Mouse (Mus musculus) induced T-regulatory cell, adult 2 months (primary cell): ENCODE measurements around the gene Gps2.

ENCODE experiments used
- DNase-seq: peaks from one replicate; pipeline ENCODE4 v3.0.0-alpha.2; 2012; ENCODE audit warnings: low read depth

Gene Gps2

GRCm38 (mm10) chr11:69913554-69914371 lies at the start of gene Gps2:
Gene Gps2, plus strand, starts transcription at chr11:69913888.
- DNase-seq, result peak; percentile 97

GRCm38 (mm10) chr11:69864138-69864860 lies 49.4 kb upstream of the Gps2 start:
- DNase-seq, result no peak

- no peak for DNase-seq
Observed at GRCm38 (mm10) chr11:69865561-69865960, 48.1 kb upstream of the Gps2 start.

- no peak for DNase-seq
Observed at GRCm38 (mm10) chr11:69867335-69867734, 46.4 kb upstream of the Gps2 start.

- no peak for DNase-seq
Observed at GRCm38 (mm10) chr11:69870289-69871069, 43.2 kb upstream of the Gps2 start.

DNA sequence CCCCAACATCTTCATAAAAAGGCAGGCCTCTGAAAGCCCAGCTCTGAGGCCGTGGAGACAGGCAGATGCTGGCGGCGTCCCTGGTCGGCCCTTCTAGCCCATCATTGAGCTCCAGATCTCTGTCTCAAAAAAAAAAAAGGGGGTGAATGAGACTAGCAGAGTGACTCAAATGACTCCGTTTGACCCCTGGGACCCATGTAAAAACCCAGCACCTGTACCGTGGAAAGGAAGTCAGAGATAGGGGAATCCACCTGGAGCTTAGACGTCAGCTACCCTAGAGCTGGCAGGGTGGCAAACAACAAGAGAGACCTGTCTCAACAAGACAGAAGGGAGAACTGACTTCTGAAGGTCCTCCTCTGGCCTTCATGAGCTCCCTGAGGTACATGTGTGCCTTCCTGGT lies 41.9 kb upstream of the Gps2 start:
- no peak for DNase-seq

DNA sequence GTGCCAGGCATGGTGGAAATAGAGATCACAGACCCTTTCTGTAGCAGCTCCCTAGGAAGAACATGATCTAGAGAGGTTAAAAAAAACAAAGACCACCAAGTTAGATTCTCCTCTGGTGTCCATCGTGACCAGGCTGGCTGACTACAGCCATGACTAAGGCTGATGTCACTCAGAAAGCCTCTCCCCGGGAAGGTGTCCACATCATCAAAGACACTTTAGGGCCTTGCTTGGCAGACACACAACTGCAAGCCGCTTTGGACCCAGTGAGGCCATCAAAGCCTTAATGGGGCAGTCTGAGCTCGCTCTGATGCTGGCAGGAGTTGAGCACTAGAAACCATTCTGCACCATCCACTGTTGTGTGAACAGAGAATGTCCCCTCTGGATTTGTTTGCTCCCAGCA lies 41.2 kb upstream of the Gps2 start:
- DNase-seq, result no peak

DNA sequence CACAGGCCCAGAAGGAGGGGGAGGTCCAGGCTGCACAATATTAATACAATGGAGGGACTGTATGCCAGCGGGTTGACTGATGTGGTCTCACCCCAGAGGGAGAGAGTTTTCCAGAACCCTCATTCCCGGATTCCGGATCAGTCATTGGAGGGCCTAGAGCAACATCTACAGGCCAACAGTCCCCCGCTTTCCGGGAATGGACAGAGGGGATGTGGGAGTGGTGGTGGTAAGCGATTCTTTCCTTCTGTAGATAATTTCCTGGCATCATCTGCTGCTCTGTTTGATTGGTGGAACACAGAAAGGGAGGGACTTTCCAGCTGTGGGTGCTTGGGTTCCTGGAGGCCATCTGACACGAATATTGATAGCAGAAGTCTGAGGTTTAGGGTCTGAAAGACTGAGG lies 37.5 kb upstream of the Gps2 start:
- DNase-seq, result peak; percentile 73

DNA sequence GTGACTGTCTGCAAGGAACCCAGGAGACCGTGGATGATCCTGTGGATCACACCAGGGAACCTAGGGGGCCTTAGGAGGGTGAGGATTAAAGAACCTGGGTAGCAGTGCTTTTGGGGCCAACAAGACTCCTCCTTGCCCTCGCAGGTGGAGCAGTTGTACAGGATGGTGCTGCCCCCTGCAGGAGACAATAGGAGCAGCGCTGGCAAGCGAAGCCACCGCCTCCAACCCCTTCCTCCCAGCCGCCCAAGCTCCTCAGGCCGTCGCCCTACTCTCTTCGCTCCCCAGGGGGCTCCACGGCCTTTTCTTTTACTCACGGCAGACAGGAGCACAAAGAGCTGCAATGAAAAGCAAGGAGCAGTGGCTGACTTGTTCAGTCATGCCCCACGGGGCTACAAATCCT lies 36.8 kb upstream of the Gps2 start:
- DNase-seq, result peak; percentile 94

- no peak for DNase-seq
Observed at GRCm38 (mm10) chr11:69877878-69878277, 35.8 kb upstream of the Gps2 start, which contains the start of gene Tmem95. Gene Tmem95, minus strand, starts transcription at chr11:69878018.

DNA sequence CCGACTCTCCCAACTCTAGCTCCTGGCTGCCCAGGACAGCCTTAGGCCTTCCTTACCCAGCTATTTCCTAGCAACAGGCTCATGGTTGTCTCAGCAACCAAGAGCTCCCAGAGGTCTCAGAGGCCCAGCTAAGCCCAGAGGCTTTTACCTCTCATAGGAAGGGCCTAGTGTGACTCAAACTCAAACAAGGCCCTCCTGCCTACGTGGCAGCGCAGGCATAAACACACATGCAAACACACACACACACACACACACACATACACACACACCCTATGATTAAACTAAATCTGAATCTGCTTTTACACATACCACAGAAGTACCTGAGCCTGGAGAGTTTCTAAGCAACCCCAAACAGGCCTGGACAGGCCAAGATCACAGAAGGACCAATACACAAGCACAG lies 35.3 kb upstream of the Gps2 start:
- DNase-seq, result no peak

DNA sequence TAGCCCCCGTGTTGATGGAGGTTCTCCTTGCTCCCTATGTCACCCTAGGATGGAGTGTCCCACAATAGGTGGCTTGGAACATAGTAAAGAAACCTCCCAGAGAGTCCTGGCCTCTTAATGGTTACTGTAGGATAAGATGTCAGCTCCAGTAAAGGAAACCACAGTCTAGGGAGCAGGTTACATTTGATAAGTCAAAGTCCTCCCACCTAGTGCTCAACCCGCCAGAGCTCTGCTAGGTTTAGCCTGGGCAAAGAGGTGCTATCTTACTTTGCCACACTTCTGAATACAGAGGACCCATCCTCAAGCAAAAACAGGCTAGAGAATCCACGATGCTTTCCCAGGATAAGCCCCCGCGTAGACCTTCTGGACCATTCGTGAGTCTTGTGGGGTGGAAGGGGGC lies 34.7 kb upstream of the Gps2 start:
- no peak for DNase-seq

DNA sequence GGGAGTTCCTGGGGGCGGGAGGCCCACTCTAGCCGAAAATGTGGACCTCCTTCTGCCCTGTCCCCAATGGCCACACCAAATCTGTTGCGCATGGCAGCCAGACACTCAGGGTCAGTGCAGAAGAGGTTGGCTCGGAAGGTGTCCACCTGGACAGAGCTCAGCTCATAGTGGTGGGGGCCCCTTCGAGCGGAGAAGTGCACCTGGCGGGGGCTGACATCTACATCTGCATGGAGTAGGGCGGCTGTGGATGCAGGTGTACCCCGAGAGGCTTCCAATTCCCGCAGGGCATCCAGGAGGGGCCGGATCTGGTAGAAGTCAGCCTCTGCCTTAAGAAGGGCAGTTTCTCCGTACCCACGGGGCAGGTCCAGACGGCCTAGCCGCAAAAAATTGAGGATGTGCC lies 34.0 kb upstream of the Gps2 start:
- no peak for DNase-seq

- peak; percentile 88 for DNase-seq
Observed at GRCm38 (mm10) chr11:69880506-69880852, 33.2 kb upstream of the Gps2 start.

DNA sequence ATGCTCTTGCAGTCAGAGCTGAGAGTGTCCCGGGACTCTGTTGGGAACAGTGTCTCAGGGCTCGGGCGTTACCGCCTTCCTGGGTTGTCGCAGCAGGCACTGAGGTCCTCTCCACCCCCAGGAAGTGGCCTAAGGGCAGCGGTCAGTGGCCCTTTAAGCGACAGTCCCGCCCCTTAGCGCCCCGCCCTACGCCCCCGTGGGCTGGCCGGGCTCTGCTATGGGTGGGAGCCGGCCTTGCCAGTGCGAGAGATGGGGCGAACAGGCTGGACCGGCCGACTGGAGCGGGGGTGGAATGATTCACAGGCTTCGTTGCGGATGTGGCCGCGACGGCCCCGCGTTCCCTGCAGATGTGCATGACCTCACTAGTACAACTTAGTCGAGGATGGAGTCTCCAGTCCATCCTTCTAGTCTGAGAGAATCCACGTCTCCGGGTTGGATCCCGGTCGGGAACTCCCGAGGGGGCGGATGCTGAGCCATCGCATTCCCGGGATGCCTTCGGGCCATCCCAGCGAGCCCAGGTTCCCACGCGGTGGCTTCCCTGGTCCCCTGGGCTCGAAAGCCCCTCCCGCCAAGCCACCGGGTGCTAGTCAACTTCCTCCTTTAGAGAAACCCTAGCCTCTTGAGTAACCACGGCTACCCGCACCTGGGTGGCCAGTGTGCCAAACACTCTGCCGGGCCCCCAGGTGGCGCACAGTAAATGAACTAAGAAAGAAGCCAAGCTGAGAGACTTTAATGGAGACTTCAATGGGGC lies 32.7 kb upstream of the Gps2 start, which contains the start of gene Kctd11:
TSS of gene Kctd11 (minus strand) at position 554 of the 751 bp plus-strand sequence.
- peak; percentile 82 for DNase-seq

DNA sequence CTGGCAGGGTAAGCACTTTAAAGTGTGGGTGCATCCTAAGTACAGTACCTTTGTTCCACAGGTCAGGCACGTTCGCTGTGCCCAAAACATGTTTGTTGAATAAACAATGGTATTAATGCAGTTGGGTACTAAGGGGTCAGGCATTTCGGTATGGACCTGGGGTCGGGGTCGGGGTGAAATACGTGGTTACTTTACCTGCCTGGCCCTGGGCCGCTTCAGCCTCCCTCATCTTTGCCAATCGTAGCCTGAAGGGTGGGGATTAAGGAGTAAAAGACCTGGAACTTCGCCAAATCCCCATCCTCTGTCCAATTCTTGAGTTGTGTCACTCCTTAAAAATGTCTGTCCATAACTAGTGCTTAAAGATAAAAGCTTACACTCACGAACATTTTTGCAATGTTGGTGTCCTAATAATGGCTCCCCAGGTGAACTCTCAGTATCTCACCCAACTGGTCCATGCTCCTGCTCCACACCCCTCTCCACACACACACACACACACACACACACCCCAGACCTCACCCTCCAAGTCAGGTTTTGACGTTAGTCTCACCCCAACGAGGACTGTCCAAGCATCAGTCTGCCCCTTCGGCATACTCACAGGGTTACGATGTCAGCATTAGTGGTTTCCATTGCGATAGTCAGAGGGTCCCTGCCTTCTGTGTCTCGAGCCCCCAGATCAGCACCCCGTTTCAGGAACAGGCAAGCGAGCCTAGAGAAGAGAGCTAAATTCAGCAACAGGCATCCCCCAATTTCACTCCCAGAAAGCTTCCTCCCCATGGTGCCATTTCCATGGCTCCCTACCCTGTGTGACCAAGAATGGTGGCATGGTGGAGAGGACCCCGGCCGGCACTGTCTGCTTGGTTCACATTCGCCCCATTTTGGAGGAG lies 31.7 kb upstream of the Gps2 start:
- peak; percentile 22 for DNase-seq

GRCm38 (mm10) chr11:69883066-69883465 lies 30.6 kb upstream of the Gps2 start:
- peak; percentile 81 for DNase-seq

DNA sequence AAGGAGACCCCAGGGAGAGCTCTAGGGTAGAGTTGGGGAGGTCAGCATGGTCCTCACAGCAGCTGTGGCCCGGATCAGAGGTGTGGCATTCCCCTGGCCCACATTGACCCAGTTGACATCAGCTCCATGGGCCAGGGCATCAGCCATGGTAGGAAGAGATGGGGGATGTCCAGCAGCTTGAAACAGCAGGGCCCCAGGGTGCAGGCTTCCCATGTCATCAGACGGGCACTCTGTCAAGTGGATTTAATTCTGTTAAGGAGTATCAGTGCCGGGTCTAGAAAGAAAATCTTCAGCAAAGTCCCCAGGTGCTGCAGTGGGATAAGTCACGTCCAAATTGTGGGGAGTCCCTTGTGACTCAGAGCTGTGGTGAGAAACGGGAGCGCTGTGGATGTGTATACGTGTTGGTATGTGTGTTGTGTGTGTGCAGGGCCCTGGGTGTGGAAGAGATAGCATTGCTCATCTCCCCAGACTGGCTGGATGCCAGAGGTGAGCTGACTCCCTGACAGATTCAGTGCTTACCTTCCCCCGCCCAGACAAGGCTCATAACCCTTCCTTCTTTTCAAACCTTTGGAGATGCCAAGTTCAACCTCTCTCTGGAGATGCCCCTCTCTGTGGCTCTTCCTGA lies 30.0 kb upstream of the Gps2 start:
- DNase-seq, result no peak

DNA sequence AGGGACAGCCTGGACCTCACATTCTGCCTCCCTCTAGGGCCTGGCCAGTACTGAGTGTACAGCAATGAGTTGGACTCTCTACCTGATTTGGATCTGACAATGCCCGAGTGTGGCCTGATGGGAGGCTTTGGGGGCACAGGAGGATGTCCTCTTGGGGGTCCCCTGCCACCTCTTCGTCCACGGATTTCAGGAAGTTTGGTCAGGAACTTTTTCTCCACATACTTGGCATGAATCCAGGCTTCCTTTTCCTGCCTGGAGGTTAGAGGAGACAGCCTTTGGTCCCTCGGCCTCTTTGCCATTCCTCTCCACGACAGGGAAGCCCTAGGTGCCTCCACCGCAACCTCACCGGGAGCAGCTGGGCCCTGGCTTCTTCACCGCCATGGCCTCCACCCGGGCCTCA lies 29.4 kb upstream of the Gps2 start:
- no peak for DNase-seq

GRCm38 (mm10) chr11:69884663-69885062 lies 29.0 kb upstream of the Gps2 start:
- no peak for DNase-seq
